ENCODE assay signal across 18 mouse cellular contexts in genomic region chr19:41438953-41439352, GRCm38 (mm10). TPM values are rescaled to one million over a fixed set of nuclear protein-coding genes. Genes with fewer than 3 reads are reported as not detected.
DNase-seq lines count a peak whose midpoint lies in the region; ATAC-seq and TF ChIP-seq lines count a peak whose summit lies in the region.
"Had no signal": no experiment of that assay in that cellular context is flagged by ENCODE, and none has a peak within 500 bp of the region (broad histone marks: within the 10 kb centered on the region; RNA-seq: fewer than 3 reads in every experiment).

No protein-coding gene starts in this region.

- no peak overlapping the region for H3K27ac ChIP-seq in gastrocnemius, adult 2 months
- H3K27ac ChIP-seq: embryonic facial prominence, embryonic 13.5 days; forebrain, embryonic 10.5 days; heart, embryonic 10.5 days; lung, embryonic 15.5 days had no signal

- ATAC-seq in cerebellum, adult (ENCODE audit: insufficient number of reproducible peaks, low FRiP score, low TSS enrichment) = peak; percentile 40
- no peak for ATAC-seq in inflammation-experienced regulatory T-cells, adult 6 months
- ATAC-seq: hindbrain, embryonic 16.5 days; midbrain, embryonic 16.5 days had no signal

- intact Hi-C loops in left cerebral cortex, postnatal 25 days (cut with DNase I) = no loop called here
- intact Hi-C loops in gastrocnemius, adult 2 months (cut with DNase I) = no loop called here

- DNase-seq in cerebellum, postnatal 4 days (ENCODE audit: low spot score in 2 of 2) = no peak
- DNase-seq in left cerebral cortex, postnatal 25 days (ENCODE audit: low spot score in 2 of 2) = peak; percentile 26 to 67
- DNase-seq in left cerebral cortex, adult 18-20 months (ENCODE audit: low spot score in 2 of 2) = no peak
- DNase-seq in cerebellum, adult 9-10 months = peak; percentile 71
- DNase-seq in layer of hippocampus, postnatal 36 days = peak; percentile 7 to 27
- no peak for DNase-seq in gastrocnemius, adult 2 months
- DNase-seq: gastrocnemius, postnatal 10 days; heart, postnatal 14 days; kidney, adult 18-20 months; kidney, postnatal 14 days had no signal

- no peak for TF ChIP-seq CTCF in gastrocnemius, adult 2 months (IDR thresholded peaks at IDR 0.05)

- no peak overlapping the region for H3K4me3 ChIP-seq in gastrocnemius, adult 2 months
- H3K4me3 ChIP-seq: embryonic facial prominence, embryonic 13.5 days; forebrain, embryonic 10.5 days; heart, embryonic 10.5 days; lung, embryonic 15.5 days had no signal

RNA-seq across cellular contexts. Expression of gene Lcor, which starts 43.5 kb away (rescaled TPM):
- 10 to 100 TPM; 19.5 to 19.8 TPM for total RNA-seq in left cerebral cortex, postnatal 25 days (2021)
- 10 to 100 TPM; 20.6 to 21.5 TPM for total RNA-seq in left cerebral cortex, adult 18-20 months (2021)
- total RNA-seq in layer of hippocampus, postnatal 36 days (2021) = 10 to 100 TPM; 19.0 to 21.4 TPM
- polyA plus RNA-seq in inflammation-experienced regulatory T-cells, adult 6 months (2017; shearing (Covaris generic)) = 10 to 100 TPM; 12.8 to 22.3 (median 15.7) TPM
- total RNA-seq in gastrocnemius, adult 2 months (2021) = 10 to 100 TPM; 13.0 to 18.9 TPM

RNA-seq across cellular contexts. Expression of gene Pik3ap1, which starts 54.1 kb away (rescaled TPM):
- total RNA-seq in left cerebral cortex, postnatal 25 days (2021) = 1 to 10 TPM; 1.8 to 3.0 TPM
- 1 to 10 TPM; 2.4 to 2.6 TPM for total RNA-seq in left cerebral cortex, adult 18-20 months (2021)
- 1 to 10 TPM; 1.9 to 2.3 TPM for total RNA-seq in layer of hippocampus, postnatal 36 days (2021)
- 1 to 10 TPM; 2.5 to 5.5 (median 3.8) TPM for polyA plus RNA-seq in inflammation-experienced regulatory T-cells, adult 6 months (2017; shearing (Covaris generic))
- under 1 TPM; 0.25 to 0.43 TPM for total RNA-seq in gastrocnemius, adult 2 months (2021)

Comparison
In these comparisons a context has a peak if more than half of its experiments do, and no peak if none do; other contexts are left out.
1. DNase-seq: peak in left cerebral cortex, postnatal 25 days (2 of 2), cerebellum, adult 9-10 months (single experiment) and layer of hippocampus, postnatal 36 days (2 of 2); none in cerebellum, postnatal 4 days (0 of 2), left cerebral cortex, adult 18-20 months (0 of 2) and gastrocnemius, adult 2 months (single experiment).